Mouse (Mus musculus): ENCODE results near the gene Dctn3. TPM values are rescaled to one million over a fixed set of nuclear protein-coding genes. Genes with fewer than 3 reads are reported as not detected.
A peak's percentile ranks its signal among the peaks of the same experiment; 100 is the strongest.

The Dctn3 gene
- total and polyA plus RNA-seq, 2 experiments from 2014 or later: 122 to 308 TPM

GRCm38 (mm10) chr4:41715082-41715481, 7.9 kb downstream of the Dctn3 start:
- Histone ChIP-seq H3K9me3 (ENCODE audit: low read length) (no peaks in the 10 kb centered on the region), H3K27me3 (ENCODE audit: insufficient read depth, low read length) (no peaks in the 10 kb centered on the region), H3K4me3 (ENCODE audit: low read depth, low read length) (no peak overlapping the region), H3K9ac (replicated peaks; ENCODE audit: low read length, poor library complexity, severe bottlenecking) (no peak overlapping the region), H3K4me2 (ENCODE audit: low read depth, low read length, poor library complexity, severe bottlenecking) (no peak overlapping the region), H3K27ac (ENCODE audit: low read depth, low read length) (no peak overlapping the region), H3K4me1 (ENCODE audit: insufficient read depth, low read length) (peaks cover 13% of the 10 kb centered on the region), H3K36me3 (ENCODE audit: insufficient read depth, low read length) (peaks cover 37% of the 10 kb centered on the region)
- no peak for TF ChIP-seq CTCF (IDR thresholded peaks at IDR 0.05)
- no peak for ATAC-seq (ENCODE audit: low FRiP score)
- WGBS: 78% methylated on average over 8 of the region's 8 CpGs
- no peak for DNase-seq (ENCODE audit: low spot score)

GRCm38 (mm10) chr4:41714276-41714675, 8.7 kb downstream of the Dctn3 start:
- Histone ChIP-seq H3K4me2 (ENCODE audit: low read depth, low read length, poor library complexity, severe bottlenecking) (peak overlapping the region; percentile 84), H3K4me3 (ENCODE audit: low read depth, low read length) (peak overlapping the region; percentile 78; the same call in 1 of the 2 replicates), H3K27me3 (ENCODE audit: insufficient read depth, low read length) (no peaks in the 10 kb centered on the region), H3K9ac (replicated peaks; ENCODE audit: low read length, poor library complexity, severe bottlenecking) (no peak overlapping the region), H3K4me1 (ENCODE audit: insufficient read depth, low read length) (peaks cover 13% of the 10 kb centered on the region), H3K27ac (ENCODE audit: low read depth, low read length) (no peak overlapping the region), H3K9me3 (ENCODE audit: low read length) (no peaks in the 10 kb centered on the region), H3K36me3 (ENCODE audit: insufficient read depth, low read length) (peaks cover 30% of the 10 kb centered on the region)
- peak; percentile 87 for TF ChIP-seq CTCF (IDR thresholded peaks at IDR 0.05)
- no peak for ATAC-seq (ENCODE audit: low FRiP score)
- DNase-seq (ENCODE audit: low spot score): peak; percentile 87
- 10% methylated on average over 8 of the region's 8 CpGs for WGBS

GRCm38 (mm10) chr4:41713197-41714067, 9.5 kb downstream of the Dctn3 start, which contains the start of gene Rpp25l:
TSS of gene Rpp25l (minus strand) at chr4:41713534.
- Histone ChIP-seq H3K27me3 (ENCODE audit: insufficient read depth, low read length) (no peaks in the 10 kb centered on the region), H3K4me1 (ENCODE audit: insufficient read depth, low read length) (peaks cover 13% of the 10 kb centered on the region), H3K9me3 (ENCODE audit: low read length) (no peaks in the 10 kb centered on the region), H3K4me2 (ENCODE audit: low read depth, low read length, poor library complexity, severe bottlenecking) (peak within 1 kb of the TSS; percentile 84), H3K27ac (ENCODE audit: low read depth, low read length) (peak within 1 kb of the TSS; percentile 88), H3K4me3 (ENCODE audit: low read depth, low read length) (peak within 1 kb of the TSS; percentile 78), H3K9ac (replicated peaks; ENCODE audit: low read length, poor library complexity, severe bottlenecking) (peak within 1 kb of the TSS; percentile 80), H3K36me3 (ENCODE audit: insufficient read depth, low read length) (peaks cover 24% of the 10 kb centered on the region)
- ATAC-seq (ENCODE audit: low FRiP score): peak; percentile 56
- peak; percentile 62 for TF ChIP-seq CTCF (IDR thresholded peaks at IDR 0.05)
- DNase-seq (ENCODE audit: low spot score): peak; percentile 87
- under 1% methylated on average over 61 of the region's 61 CpGs for WGBS

- Histone ChIP-seq H3K9me3 (ENCODE audit: low read length) (no peaks in the 10 kb centered on the region), H3K9ac (replicated peaks; ENCODE audit: low read length, poor library complexity, severe bottlenecking) (peak overlapping the region; percentile 80), H3K27ac (ENCODE audit: low read depth, low read length) (peak overlapping the region; percentile 88; the same call in 1 of the 2 replicates), H3K4me1 (ENCODE audit: insufficient read depth, low read length) (peaks cover 13% of the 10 kb centered on the region), H3K27me3 (ENCODE audit: insufficient read depth, low read length) (no peaks in the 10 kb centered on the region), H3K4me3 (ENCODE audit: low read depth, low read length) (peak overlapping the region; percentile 78), H3K4me2 (ENCODE audit: low read depth, low read length, poor library complexity, severe bottlenecking) (peak overlapping the region; percentile 84), H3K36me3 (ENCODE audit: insufficient read depth, low read length) (peaks cover 17% of the 10 kb centered on the region)
- no peak for TF ChIP-seq CTCF (IDR thresholded peaks at IDR 0.05)
- ATAC-seq (ENCODE audit: low FRiP score) (peak; percentile 8; the same call in 1 of the 2 replicates), DNase-seq (ENCODE audit: low spot score) (no peak)
- 41% methylated on average over 31 of the region's 31 CpGs for WGBS
These were observed 10.4 kb downstream of the Dctn3 start for GRCm38 (mm10) chr4:41712421-41713196.

- Histone ChIP-seq H3K4me2 (ENCODE audit: low read depth, low read length, poor library complexity, severe bottlenecking) (peak overlapping the region; percentile 84), H3K27ac (ENCODE audit: low read depth, low read length) (no peak overlapping the region), H3K36me3 (ENCODE audit: insufficient read depth, low read length) (peaks cover 10% of the 10 kb centered on the region), H3K4me1 (ENCODE audit: insufficient read depth, low read length) (peaks cover 19% of the 10 kb centered on the region), H3K27me3 (ENCODE audit: insufficient read depth, low read length) (no peaks in the 10 kb centered on the region), H3K9ac (replicated peaks; ENCODE audit: low read length, poor library complexity, severe bottlenecking) (no peak overlapping the region), H3K9me3 (ENCODE audit: low read length) (no peaks in the 10 kb centered on the region), H3K4me3 (ENCODE audit: low read depth, low read length) (peak overlapping the region; percentile 78)
- ATAC-seq (ENCODE audit: low FRiP score) (no peak), DNase-seq (ENCODE audit: low spot score) (no peak)
- no peak for TF ChIP-seq CTCF (IDR thresholded peaks at IDR 0.05)
- 71% methylated on average over 16 of the region's 16 CpGs for WGBS
These were observed 11.1 kb downstream of the Dctn3 start for GRCm38 (mm10) chr4:41711705-41712375.
